Mouse (Mus musculus) small intestine, adult 2 months (tissue): ENCODE measurements at regions not wholly inside any gene's neighbourhood (a gene's known extent, or its start where the extent isn't known, plus 50 kb on each side); places are given as distances from the start of the nearest gene placed in this dataset.

ENCODE experiments used
- CTCF ChIP-seq: fragments of 200-500 bp; IDR thresholded peaks from 2 replicates; pipeline ENCODE4 v1.5.1; 2012; ENCODE audit warnings: low read depth, mild to moderate bottlenecking, control low read depth, inconsistent platforms, low read length, moderate library complexity, mixed read lengths; ENCODE audit not compliant: insufficient replicate concordance, insufficient read length; ENCODE audit errors: extremely low read depth
- POLR2A ChIP-seq: fragments of 200-500 bp; IDR thresholded peaks from 2 replicates; pipeline ENCODE4 v1.6.1; 2012; ENCODE audit warnings: low read depth, mild to moderate bottlenecking, control low read depth, inconsistent platforms, low read length, moderate library complexity

DNA sequence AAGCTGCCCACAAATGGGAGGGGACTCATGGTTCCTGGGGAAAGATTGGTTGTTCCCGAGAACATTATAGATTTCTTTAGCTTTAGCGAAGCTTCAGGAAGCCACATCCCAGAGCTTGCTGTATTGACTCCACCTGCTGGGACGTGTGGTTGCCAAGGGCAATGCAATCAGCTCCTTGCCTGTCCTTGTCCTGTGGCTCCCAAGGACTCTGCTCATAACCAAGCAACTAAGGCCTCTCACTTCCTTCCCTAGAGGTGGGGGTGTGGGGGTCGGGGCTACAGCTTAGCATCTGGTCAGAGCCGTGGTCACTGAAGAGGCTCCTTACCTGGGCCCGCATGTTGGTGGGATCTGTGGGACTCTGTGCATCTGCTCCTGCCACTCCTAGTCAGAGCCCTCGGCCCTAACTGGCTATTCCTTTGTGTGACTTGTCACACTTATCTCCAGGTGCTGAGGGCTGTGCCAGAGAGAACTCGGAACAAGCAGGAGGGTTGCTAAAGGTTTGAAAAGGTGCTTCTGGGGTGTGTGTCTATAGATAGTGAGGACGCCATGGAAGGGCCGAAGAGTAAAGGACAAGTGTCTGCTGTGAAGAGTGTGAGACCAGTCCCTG lies 270.9 kb upstream of the N4bp1 start:
- TF ChIP-seq CTCF: no peak
- no peak for TF ChIP-seq POLR2A
